Mouse (Mus musculus): ENCODE measurements around the gene Rara. TPM values are rescaled to one million over a fixed set of nuclear protein-coding genes. Genes with fewer than 3 reads are reported as not detected.

Rara gene
- polyA plus RNA-seq, 1 experiment, result 31.9 TPM

GRCm38 (mm10) chr11:98964201-98964615 is 36.6 kb downstream of the Rara start:
- Histone ChIP-seq H3K27me3 (ENCODE audit: control insufficient read depth, insufficient read depth, insufficient read length) (no peaks in the 10 kb centered on the region), H3ac (ENCODE audit: control insufficient read depth, insufficient read length, low read depth) (peak overlapping the region; percentile 29), H3K4me3 (ENCODE audit: insufficient read depth, poor library complexity, severe bottlenecking) (no peak overlapping the region), H3K36me3 (ENCODE audit: control insufficient read depth, insufficient read depth) (peaks cover 32% of the 10 kb centered on the region), H3K79me3 (ENCODE audit: low read depth) (peaks cover 49% of the 10 kb centered on the region), H3K79me2 (ENCODE audit: control insufficient read depth, insufficient read depth) (peaks cover 95% of the 10 kb centered on the region)
- no peak for TF ChIP-seq MYOD1 (IDR thresholded peaks at IDR 0.05; ENCODE audit: control insufficient read depth, insufficient read length, low read depth)
- TF ChIP-seq CEBPB (IDR thresholded peaks at IDR 0.05; ENCODE audit: low read depth), result no peak
- no peak for TF ChIP-seq CTCF (IDR thresholded peaks at IDR 0.05; ENCODE audit: control insufficient read depth, insufficient read depth, insufficient read length)

GRCm38 (mm10) chr11:98964616-98965415 is 37.2 kb downstream of the Rara start:
- Histone ChIP-seq H3K79me3 (ENCODE audit: low read depth) (peaks cover 49% of the 10 kb centered on the region), H3ac (ENCODE audit: control insufficient read depth, insufficient read length, low read depth) (no peak overlapping the region), H3K4me3 (ENCODE audit: insufficient read depth, poor library complexity, severe bottlenecking) (no peak overlapping the region), H3K36me3 (ENCODE audit: control insufficient read depth, insufficient read depth) (peaks cover 37% of the 10 kb centered on the region), H3K27me3 (ENCODE audit: control insufficient read depth, insufficient read depth, insufficient read length) (no peaks in the 10 kb centered on the region), H3K79me2 (ENCODE audit: control insufficient read depth, insufficient read depth) (peaks cover 93% of the 10 kb centered on the region)
- TF ChIP-seq MYOD1 (IDR thresholded peaks at IDR 0.05; ENCODE audit: control insufficient read depth, insufficient read length, low read depth) (no peak), MAX (IDR thresholded peaks at IDR 0.05) (no peak), USF1 (IDR thresholded peaks at IDR 0.05; ENCODE audit: low read depth) (no peak), CEBPB (IDR thresholded peaks at IDR 0.05; ENCODE audit: low read depth) (no peak), MYOG (IDR thresholded peaks at IDR 0.05; ENCODE audit: control insufficient read depth, extremely low read depth, insufficient read length) (no peak), CTCF (IDR thresholded peaks at IDR 0.05; ENCODE audit: control insufficient read depth, insufficient read depth, insufficient read length) (no peak), FOSL1 (IDR thresholded peaks at IDR 0.05; ENCODE audit: insufficient read depth, low read length, poor library complexity, severe bottlenecking) (no peak)

DNA sequence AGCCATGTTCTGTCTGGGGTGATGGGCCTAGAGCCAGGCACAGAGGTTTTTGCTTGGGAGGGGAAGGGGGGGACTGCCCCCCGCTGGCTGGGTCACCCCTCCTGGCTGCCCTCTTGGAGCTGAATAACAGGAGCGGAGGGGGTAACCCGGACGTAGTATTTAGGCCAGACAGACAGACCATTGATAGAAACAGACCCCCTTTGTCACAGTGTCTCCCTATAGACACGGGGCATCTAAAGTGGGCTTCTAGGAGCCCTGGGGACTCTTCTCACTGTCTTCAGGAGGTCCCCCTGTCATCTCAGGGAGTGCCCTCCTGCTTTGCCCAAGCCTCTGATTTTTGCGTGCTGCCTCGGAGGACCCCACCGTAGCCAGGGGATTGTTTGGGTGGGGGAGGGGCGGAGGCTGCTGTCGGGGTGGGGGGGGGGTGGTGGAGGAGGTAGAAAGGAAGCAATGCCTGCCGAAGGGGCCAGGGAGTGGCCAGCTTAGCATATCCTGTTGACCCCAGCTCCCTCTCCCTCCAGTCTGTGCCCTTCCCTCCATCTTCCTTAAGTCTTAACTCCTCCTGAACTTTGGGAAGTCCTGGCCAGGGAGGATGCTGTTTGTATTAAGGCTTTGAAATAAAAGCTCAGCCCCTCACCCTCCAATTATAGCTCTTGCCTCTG is 37.9 kb downstream of the Rara start:
- Histone ChIP-seq H3K4me3 (ENCODE audit: insufficient read depth, poor library complexity, severe bottlenecking) (no peak overlapping the region), H3K79me3 (ENCODE audit: low read depth) (peaks cover 49% of the 10 kb centered on the region), H3K79me2 (ENCODE audit: control insufficient read depth, insufficient read depth) (peaks cover 87% of the 10 kb centered on the region), H3K36me3 (ENCODE audit: control insufficient read depth, insufficient read depth) (peaks cover 44% of the 10 kb centered on the region), H3ac (ENCODE audit: control insufficient read depth, insufficient read length, low read depth) (no peak overlapping the region), H3K27me3 (ENCODE audit: control insufficient read depth, insufficient read depth, insufficient read length) (no peaks in the 10 kb centered on the region)
- no peak for TF ChIP-seq FOSL1 (IDR thresholded peaks at IDR 0.05; ENCODE audit: insufficient read depth, low read length, poor library complexity, severe bottlenecking)
- no peak for TF ChIP-seq CEBPB (IDR thresholded peaks at IDR 0.05; ENCODE audit: low read depth)
- no peak for TF ChIP-seq CTCF (IDR thresholded peaks at IDR 0.05; ENCODE audit: control insufficient read depth, insufficient read depth, insufficient read length)
- TF ChIP-seq MYOD1 (IDR thresholded peaks at IDR 0.05; ENCODE audit: control insufficient read depth, insufficient read length, low read depth), result no peak
- no peak for TF ChIP-seq USF1 (IDR thresholded peaks at IDR 0.05; ENCODE audit: low read depth)
- TF ChIP-seq MYOG (IDR thresholded peaks at IDR 0.05; ENCODE audit: control insufficient read depth, extremely low read depth, insufficient read length), result no peak
- no peak for TF ChIP-seq MAX (IDR thresholded peaks at IDR 0.05)

GRCm38 (mm10) chr11:98966499-98967141 is 39.0 kb downstream of the Rara start:
- no peak overlapping the region for H3K4me3 ChIP-seq (ENCODE audit: insufficient read depth, poor library complexity, severe bottlenecking)

DNA sequence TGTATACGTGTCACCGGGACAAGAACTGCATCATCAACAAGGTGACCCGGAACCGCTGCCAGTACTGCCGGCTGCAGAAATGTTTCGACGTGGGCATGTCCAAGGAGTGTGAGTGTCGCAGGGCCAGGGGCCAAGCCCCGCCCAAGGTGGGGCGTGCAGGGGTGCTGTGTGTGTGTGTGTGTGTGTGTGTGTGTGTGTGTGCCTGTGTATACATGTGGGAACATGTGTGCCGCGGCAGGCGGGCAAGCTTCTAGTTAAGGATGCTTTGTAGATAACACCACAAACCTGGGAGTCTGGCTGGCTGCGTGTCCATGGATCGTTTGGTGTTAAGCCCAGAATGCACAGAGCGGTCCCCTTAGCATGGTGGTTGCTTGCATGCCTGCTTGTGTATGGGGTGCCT is 40.5 kb downstream of the Rara start:
- H3K36me3 ChIP-seq (ENCODE audit: control insufficient read depth, insufficient read depth), result peaks cover 69% of the 10 kb centered on the region
- no peak overlapping the region for H3K4me3 ChIP-seq (ENCODE audit: insufficient read depth, poor library complexity, severe bottlenecking)
- TF ChIP-seq MYOD1 (IDR thresholded peaks at IDR 0.05; ENCODE audit: control insufficient read depth, insufficient read length, low read depth), result no peak
- no peak for TF ChIP-seq CEBPB (IDR thresholded peaks at IDR 0.05; ENCODE audit: low read depth)
- TF ChIP-seq MYOG (IDR thresholded peaks at IDR 0.05; ENCODE audit: control insufficient read depth, extremely low read depth, insufficient read length), result no peak
- no peak for TF ChIP-seq MAX (IDR thresholded peaks at IDR 0.05)
- no peak for TF ChIP-seq CTCF (IDR thresholded peaks at IDR 0.05; ENCODE audit: control insufficient read depth, insufficient read depth, insufficient read length)
- no peak for TF ChIP-seq FOSL1 (IDR thresholded peaks at IDR 0.05; ENCODE audit: insufficient read depth, low read length, poor library complexity, severe bottlenecking)
- TF ChIP-seq USF1 (IDR thresholded peaks at IDR 0.05; ENCODE audit: low read depth), result no peak
- peaks cover 29% of the 10 kb centered on the region for H3K79me3 ChIP-seq (ENCODE audit: low read depth)
- H3K79me2 ChIP-seq (ENCODE audit: control insufficient read depth, insufficient read depth), result peaks cover 62% of the 10 kb centered on the region
- H3ac ChIP-seq (ENCODE audit: control insufficient read depth, insufficient read length, low read depth), result no peak overlapping the region
- no peaks in the 10 kb centered on the region for H3K27me3 ChIP-seq (ENCODE audit: control insufficient read depth, insufficient read depth, insufficient read length)

More at GRCm38 (mm10) chr11:98966499-98967141, 39.0 kb downstream of the Rara start:
- peaks cover 40% of the 10 kb centered on the region for H3K79me3 ChIP-seq (ENCODE audit: low read depth)
- no peak for TF ChIP-seq FOSL1 (IDR thresholded peaks at IDR 0.05; ENCODE audit: insufficient read depth, low read length, poor library complexity, severe bottlenecking)
- TF ChIP-seq MYOD1 (IDR thresholded peaks at IDR 0.05; ENCODE audit: control insufficient read depth, insufficient read length, low read depth), result no peak
- no peak for TF ChIP-seq MYOG (IDR thresholded peaks at IDR 0.05; ENCODE audit: control insufficient read depth, extremely low read depth, insufficient read length)
- TF ChIP-seq MAX (IDR thresholded peaks at IDR 0.05), result no peak
- TF ChIP-seq CEBPB (IDR thresholded peaks at IDR 0.05; ENCODE audit: low read depth), result no peak
- no peak for TF ChIP-seq CTCF (IDR thresholded peaks at IDR 0.05; ENCODE audit: control insufficient read depth, insufficient read depth, insufficient read length)
- TF ChIP-seq USF1 (IDR thresholded peaks at IDR 0.05; ENCODE audit: low read depth), result no peak
- no peaks in the 10 kb centered on the region for H3K27me3 ChIP-seq (ENCODE audit: control insufficient read depth, insufficient read depth, insufficient read length)
- no peak overlapping the region for H3ac ChIP-seq (ENCODE audit: control insufficient read depth, insufficient read length, low read depth)
- H3K79me2 ChIP-seq (ENCODE audit: control insufficient read depth, insufficient read depth), result peaks cover 76% of the 10 kb centered on the region
- peaks cover 55% of the 10 kb centered on the region for H3K36me3 ChIP-seq (ENCODE audit: control insufficient read depth, insufficient read depth)

Data from C2C12 (cell line).